In genomic region chr17:24531064-24531463, GRCm38 (mm10) we compare ENCODE assay signal across 1 mouse cellular context.
TF ChIP-seq lines count a peak whose summit lies in the region.

No protein-coding gene starts in this region.

TF ChIP-seq in myocyte, 11 proteins besides CTCF, POLR2A, EP300 and RAD21:
- TF ChIP-seq CEBPB (IDR thresholded peaks at IDR 0.05; ENCODE audit: insufficient read depth, poor library complexity, severe bottlenecking) = no peak
- TF ChIP-seq SRF (IDR thresholded peaks at IDR 0.05; ENCODE audit: control insufficient read depth, insufficient read length, low read depth) = no peak
- peak; percentile 28 for TF ChIP-seq POLR2AphosphoS2 (IDR thresholded peaks at IDR 0.05; ENCODE audit: insufficient read length, low read depth)
- no peak for TF ChIP-seq MYOG (IDR thresholded peaks at IDR 0.05; ENCODE audit: control insufficient read depth in 1 of 3, insufficient read depth in 1 of 3, insufficient read length in 2 of 3, low read depth in 2 of 3)
- no peak for TF ChIP-seq TCF12 (IDR thresholded peaks at IDR 0.05; ENCODE audit: insufficient read depth, poor library complexity, severe bottlenecking)
- TF ChIP-seq TCF3 (IDR thresholded peaks at IDR 0.05; ENCODE audit: insufficient read length, low read depth) = no peak
